Mouse (Mus musculus) liver, postnatal 0 days (tissue): ENCODE measurements around the gene Csk.

Source experiments
- CTCF ChIP-seq: sonication (generic); IDR thresholded peaks from 2 replicates; pipeline ENCODE4 v1.5.1; 2016; ENCODE audit warnings: antibody characterized with exemption, low read depth
- EP300 ChIP-seq: IDR thresholded peaks from 2 replicates; pipeline ENCODE4 v1.6.1; 2016; ENCODE audit warnings: antibody characterized with exemption, low read depth, mild to moderate bottlenecking

DNA sequence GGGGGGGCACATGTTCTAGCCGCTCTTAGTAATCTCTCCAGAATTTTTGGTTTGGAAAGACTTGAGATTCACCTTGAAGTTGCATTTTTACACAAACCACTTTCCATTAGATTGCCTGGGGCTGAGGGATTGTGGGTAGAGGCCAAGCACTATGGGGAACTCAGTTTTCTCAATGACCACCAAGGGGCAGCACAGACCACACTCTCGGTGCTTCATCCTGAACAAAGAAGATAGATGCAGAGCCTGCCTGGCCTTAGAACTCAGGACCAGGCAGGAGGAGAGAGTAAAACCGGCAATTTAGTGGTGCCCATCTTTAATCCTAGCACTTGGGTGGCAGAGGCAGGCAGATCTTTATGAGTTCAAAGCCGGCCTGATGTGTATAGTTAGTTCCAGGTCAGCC lies 6.3 kb upstream of the Csk start:
- TF ChIP-seq CTCF, result peak; percentile 92
- no peak for TF ChIP-seq EP300
